Mouse (Mus musculus) megakaryocyte, embryonic 14.5 days (primary cell): ENCODE measurements at regions not wholly inside any gene's neighbourhood (a gene's known extent, or its start where the extent isn't known, plus 50 kb on each side); places are given as distances from the start of the nearest gene placed in this dataset.

Experiments
- FLI1 ChIP-seq: IDR thresholded peaks from 2 replicates; pipeline ENCODE4 v1.6.1; 2012; ENCODE audit warnings: low read length, inconsistent platforms, mixed read lengths
- GATA1 ChIP-seq: IDR thresholded peaks from 3 replicates; pipeline ENCODE4 v1.6.1; 2012; ENCODE audit warnings: mixed read lengths, low read length, inconsistent platforms, borderline replicate concordance

DNA sequence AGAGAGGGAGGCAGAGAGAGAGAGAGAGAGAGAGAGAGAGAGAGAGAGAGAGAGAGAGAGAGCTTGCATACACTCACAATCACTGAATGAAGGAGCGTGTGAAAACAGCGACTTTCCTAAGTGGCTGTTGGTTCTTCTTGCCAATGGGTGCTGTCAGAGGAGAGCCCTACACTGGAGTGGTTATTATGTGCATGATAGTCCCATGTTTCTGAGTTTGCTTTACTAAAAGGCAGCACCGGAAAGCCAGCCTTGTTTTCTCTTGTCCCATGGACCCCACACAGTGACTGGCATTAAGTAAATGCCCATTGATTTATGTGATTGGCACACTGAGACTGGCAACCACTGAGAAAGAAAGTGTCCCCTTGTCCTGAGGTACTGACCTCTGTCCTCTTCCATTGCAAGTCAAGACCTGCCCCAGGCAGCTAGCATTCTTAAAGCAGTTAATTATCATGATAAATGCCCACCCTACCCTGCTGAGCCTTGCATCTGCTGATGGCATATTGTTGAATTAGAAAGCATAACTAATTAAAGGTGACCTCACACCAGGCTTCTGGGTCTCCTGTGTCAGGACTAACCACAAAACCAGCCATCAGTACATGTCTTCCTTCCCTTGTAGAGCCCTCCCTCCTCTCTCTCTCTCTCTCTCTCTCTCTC lies 313.6 kb downstream of the Insc start:
- TF ChIP-seq GATA1 = no peak
- no peak for TF ChIP-seq FLI1
